ENCODE assay signal across 8 mouse cellular contexts in genomic region chr14:14714130-14714529, GRCm38 (mm10). TPM values are rescaled to one million over a fixed set of nuclear protein-coding genes. Genes with fewer than 3 reads are reported as not detected.
DNase-seq lines count a peak whose midpoint lies in the region; ATAC-seq lines count a peak whose summit lies in the region.

No protein-coding gene starts in this region.

- H3K27me3 ChIP-seq in midbrain, embryonic 11.5 days (ENCODE audit: control insufficient read depth, insufficient read depth, low read length), result no peaks in the 10 kb centered on the region
- H3K27me3 ChIP-seq in midbrain, embryonic 13.5 days, result no peaks in the 10 kb centered on the region

- DNase-seq in heart, postnatal 10 days, result peak; percentile 13 to 25
- no peak for DNase-seq in heart, adult 9 months (ENCODE audit: low spot score in 2 of 2)
- peak; percentile 77 for DNase-seq in midbrain, embryonic 11.5 days (ENCODE audit: low spot score, missing footprints)
- DNase-seq in left cerebral cortex, postnatal 14 days (ENCODE audit: low spot score in 2 of 2), result peak; percentile 34 to 58
- DNase-seq in thymus, postnatal 14 days, result peak; percentile 50
- DNase-seq in frontal cortex, postnatal 25 days (ENCODE audit: low spot score in 2 of 2), result no peak
- no peak for DNase-seq in gastrocnemius, adult 18-20 months (ENCODE audit: low spot score)

- intact Hi-C loops in heart, postnatal 10 days (cut with DNase I), result no loop called here
- intact Hi-C loops in left cerebral cortex, postnatal 14 days (cut with DNase I), result loop anchor here (10.0 kb wide), 1 partner anchor 151 kb away; no protein-coding TSS in a partner anchor

- H3K4me1 ChIP-seq in midbrain, embryonic 11.5 days (ENCODE audit: control insufficient read depth, insufficient read depth, low read length), result no peaks in the 10 kb centered on the region
- H3K4me1 ChIP-seq in midbrain, embryonic 13.5 days (replicated peaks), result 0 out of 2 replicates have a peak, but pooled peaks cover 3% of the 10 kb centered on the region

- no peaks in the 10 kb centered on the region for H3K9me3 ChIP-seq in midbrain, embryonic 11.5 days (ENCODE audit: control insufficient read depth, low read length)
- no peaks in the 10 kb centered on the region for H3K9me3 ChIP-seq in midbrain, embryonic 13.5 days

- no peak overlapping the region for H3K9ac ChIP-seq in midbrain, embryonic 11.5 days (ENCODE audit: low read length)
- no peak overlapping the region for H3K9ac ChIP-seq in midbrain, embryonic 13.5 days (replicated peaks)

- H3K36me3 ChIP-seq in midbrain, embryonic 11.5 days (ENCODE audit: control insufficient read depth, insufficient read depth, low read length), result peaks cover 3% of the 10 kb centered on the region; the same call in 1 of the 2 replicates
- peaks cover 10% of the 10 kb centered on the region for H3K36me3 ChIP-seq in midbrain, embryonic 13.5 days

- ATAC-seq in midbrain, embryonic 11.5 days (ENCODE audit: low FRiP score), result 0 out of 2 replicates have a peak, but pooled peaks have one; percentile 45
- no peak for ATAC-seq in midbrain, embryonic 13.5 days

- no peak overlapping the region for H3K4me3 ChIP-seq in midbrain, embryonic 11.5 days (ENCODE audit: low read depth, low read length)
- H3K4me3 ChIP-seq in midbrain, embryonic 13.5 days (replicated peaks), result no peak overlapping the region

- H3K4me2 ChIP-seq in midbrain, embryonic 11.5 days, result no peak overlapping the region
- H3K4me2 ChIP-seq in midbrain, embryonic 13.5 days (replicated peaks), result no peak overlapping the region

- no peak overlapping the region for H3K27ac ChIP-seq in midbrain, embryonic 11.5 days (ENCODE audit: low read depth, low read length)
- no peak overlapping the region for H3K27ac ChIP-seq in midbrain, embryonic 13.5 days

RNA-seq across cellular contexts. Expression of gene Slc4a7, which starts 12.1 kb away (rescaled TPM):
- 10 to 100 TPM; 18.3 to 18.4 TPM for total RNA-seq in heart, postnatal 10 days (2021)
- 24.6 and 28.8 TPM in 2 replicates for polyA plus RNA-seq in midbrain, embryonic 11.5 days (2014; fragmentation: Nextera tagmentation; extraction: Ambion mirVana)
- polyA plus RNA-seq in midbrain, embryonic 13.5 days (2015; fragmentation: Nextera tagmentation; extraction: Ambion mirVana), result 46.2 and 46.3 TPM in 2 replicates
- total RNA-seq in left cerebral cortex, postnatal 14 days (2021), result 10 to 100 TPM; 22.4 to 26.0 TPM
- 1 to 10 TPM; 7.6 to 9.6 TPM for total RNA-seq in gastrocnemius, adult 18-20 months (2021)

Comparison
In these comparisons a context has a peak if more than half of its experiments do, and no peak if none do; other contexts are left out.
1. DNase-seq: peak in heart, postnatal 10 days (2 of 2), midbrain, embryonic 11.5 days (single experiment), left cerebral cortex, postnatal 14 days (2 of 2) and thymus, postnatal 14 days (single experiment); none in heart, adult 9 months (0 of 2), frontal cortex, postnatal 25 days (0 of 2) and gastrocnemius, adult 18-20 months (single experiment).